22 mouse cellular contexts compared by ENCODE assay signal in genomic region chr12:95652172-95653156, GRCm38 (mm10).
"Had no signal": no experiment of that assay in that cellular context is flagged by ENCODE, and none has a peak within 500 bp of the region (broad histone marks: within the 10 kb centered on the region; RNA-seq: fewer than 3 reads in every experiment).

No protein-coding gene starts in this region.

- ATAC-seq: midbrain, embryonic 15.5 days had no signal

- DNase-seq: kidney, adult 2 months; kidney, postnatal 10 days; kidney, postnatal 36 days; layer of hippocampus, postnatal 36 days; lung, adult 18-20 months; lung, postnatal 10 days; lung, postnatal 36 days; right cerebral cortex, adult 18-20 months; right cerebral cortex, postnatal 14 days; right cerebral cortex, postnatal 4 days; thymus, adult 18-20 months; thymus, postnatal 36 days had no signal

- H3K4me1 ChIP-seq: kidney, embryonic 15.5 days; lung, embryonic 15.5 days; megakaryocyte, embryonic 14.5 days; midbrain, embryonic 10.5 days; midbrain, embryonic 15.5 days; neural tube, embryonic 12.5 days; neural tube, embryonic 15.5 days; stomach, embryonic 15.5 days had no signal

- H3K36me3 ChIP-seq: kidney, embryonic 15.5 days; lung, embryonic 15.5 days; midbrain, embryonic 10.5 days; midbrain, embryonic 15.5 days; neural tube, embryonic 12.5 days; neural tube, embryonic 15.5 days; stomach, embryonic 15.5 days had no signal

- H3K9ac ChIP-seq: kidney, embryonic 15.5 days; liver, embryonic 14.5 days; lung, embryonic 15.5 days; midbrain, embryonic 15.5 days; neural tube, embryonic 12.5 days; neural tube, embryonic 15.5 days; stomach, embryonic 15.5 days had no signal

- H3K27me3 ChIP-seq: kidney, embryonic 15.5 days; lung, embryonic 15.5 days; megakaryocyte, embryonic 14.5 days; midbrain, embryonic 15.5 days; neural tube, embryonic 12.5 days; neural tube, embryonic 15.5 days; stomach, embryonic 15.5 days had no signal

- H3K4me2 ChIP-seq: kidney, embryonic 15.5 days; lung, embryonic 15.5 days; midbrain, embryonic 15.5 days; neural tube, embryonic 12.5 days; neural tube, embryonic 15.5 days; stomach, embryonic 15.5 days had no signal

- H3K4me3 ChIP-seq: kidney, embryonic 15.5 days; left cerebral cortex, adult 2 months; lung, embryonic 15.5 days; megakaryocyte, embryonic 14.5 days; midbrain, embryonic 10.5 days; midbrain, embryonic 15.5 days; neural tube, embryonic 12.5 days; neural tube, embryonic 15.5 days; stomach, embryonic 15.5 days had no signal

- H3K27ac ChIP-seq: kidney, embryonic 15.5 days; left cerebral cortex, adult 2 months; liver, embryonic 14.5 days; lung, embryonic 15.5 days; midbrain, embryonic 10.5 days; midbrain, embryonic 15.5 days; neural tube, embryonic 12.5 days; neural tube, embryonic 15.5 days; stomach, embryonic 15.5 days had no signal

- H3K9me3 ChIP-seq: kidney, embryonic 15.5 days; lung, embryonic 15.5 days; megakaryocyte, embryonic 14.5 days; midbrain, embryonic 10.5 days; midbrain, embryonic 15.5 days; neural tube, embryonic 12.5 days; neural tube, embryonic 15.5 days; stomach, embryonic 15.5 days had no signal
